Comparison of ENCODE assay signal across 7 mouse cellular contexts in the genomic region with DNA sequence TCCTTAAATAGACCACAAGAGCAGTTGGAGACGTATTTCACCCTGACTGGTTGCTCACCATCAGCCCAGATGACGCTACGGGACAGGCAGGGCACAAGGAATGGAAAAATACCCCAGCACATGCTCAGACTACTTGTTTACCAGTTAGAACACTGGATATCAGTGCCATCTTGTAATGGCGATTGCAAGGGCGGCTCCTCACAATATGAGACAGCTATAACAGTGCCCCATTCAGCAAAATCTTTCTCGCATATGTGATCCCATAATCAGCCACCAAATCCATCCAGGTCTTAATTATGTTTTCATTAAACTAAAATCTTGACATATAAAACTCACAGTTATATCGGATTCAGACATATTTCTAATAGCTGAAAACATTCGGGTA.
DNase-seq lines count a peak whose midpoint lies in the region; TF ChIP-seq lines count a peak whose summit lies in the region.
"Not testable (repeated sequence)": the region's sequence is repeated elsewhere in the genome, so short reads cannot be mapped to it uniquely, and the experiment has no call there.

No protein-coding gene starts in this region.

- H3K4me3 ChIP-seq in MEL (ENCODE audit: control insufficient read depth in 1 of 2, insufficient read depth in 1 of 2, low read depth in 2 of 2, low read length in 2 of 2) = peak overlapping the region; percentile 51 to 68
- H3K4me3 ChIP-seq in megakaryocyte, embryonic 14.5 days (replicated peaks) = peak overlapping the region; percentile 62

- H3K27ac ChIP-seq in MEL (ENCODE audit: control insufficient read depth, low read depth, low read length) = peak overlapping the region; percentile 91

- TF ChIP-seq EP300 in MEL (IDR thresholded peaks at IDR 0.05; ENCODE audit: low read depth in 1 of 2, low read length in 2 of 2) = not testable (repeated sequence)

- H3K4me1 ChIP-seq in MEL (ENCODE audit: control insufficient read depth in 1 of 2, insufficient read depth in 2 of 2, low read length in 2 of 2); megakaryocyte, embryonic 14.5 days: not testable (repeated sequence)

- TF ChIP-seq POLR2A in MEL (IDR thresholded peaks at IDR 0.05; ENCODE audit: control insufficient read depth in 1 of 2, insufficient read depth in 1 of 2, low read depth in 1 of 2, low read length in 2 of 2, poor library complexity in 1 of 2) = peak in 1 of 2 experiments; percentile 27; a peak in 1 of 4 replicates

- peak overlapping the region; percentile 73 for H3K9ac ChIP-seq in MEL (ENCODE audit: control insufficient read depth, low read depth, low read length, poor library complexity, severe bottlenecking)

- peaks cover 2 to 17% of the 10 kb centered on the region in 2 experiments for H3K36me3 ChIP-seq in MEL (ENCODE audit: control insufficient read depth in 1 of 2, insufficient read depth in 2 of 2, low read length in 2 of 2)
- H3K36me3 ChIP-seq in megakaryocyte, embryonic 14.5 days (replicated peaks; ENCODE audit: low read length) = not testable (repeated sequence)

- TF ChIP-seq CTCF in MEL (IDR thresholded peaks at IDR 0.05 in 2 of 3, conservative IDR thresholded peaks at IDR 0.05 in 1 of 3; ENCODE audit: control insufficient read depth in 1 of 3, insufficient read depth in 1 of 3, low read depth in 2 of 3, low read length in 3 of 3, poor library complexity in 1 of 3, severe bottlenecking in 1 of 3) = not testable (repeated sequence)

- DNase-seq in CD4-positive helper T cell, adult 2 months (ENCODE audit: low read depth, low spot score) = peak; percentile 27
- peak; percentile 57 for DNase-seq in MEL (ENCODE audit: low read depth, low spot score)
- DNase-seq in adrenal gland, adult (ENCODE audit: inconsistent age in 2 of 2, low spot score in 1 of 2) = peak; percentile 8 to 27
- DNase-seq in heart, adult 8-10 months (ENCODE audit: low spot score) = peak; percentile 2
- peak; percentile 3 for DNase-seq in ovary, adult 18-20 months (ENCODE audit: low spot score)
- DNase-seq in thymus, postnatal 36 days = peak; percentile 1 to 10

- not testable (repeated sequence) for TF ChIP-seq RAD21 in MEL (IDR thresholded peaks at IDR 0.05; ENCODE audit: low read depth, low read length)

- not testable (repeated sequence) for H3K9me3 ChIP-seq in MEL (replicated peaks; ENCODE audit: insufficient read depth, low read length); megakaryocyte, embryonic 14.5 days

- not testable (repeated sequence) for H3K27me3 ChIP-seq in MEL (ENCODE audit: control insufficient read depth in 1 of 2, insufficient read depth in 2 of 2, low read length in 2 of 2); megakaryocyte, embryonic 14.5 days (replicated peaks)

- H3K79me2 ChIP-seq in MEL (ENCODE audit: control insufficient read depth, insufficient read depth, low read length, poor library complexity) = not testable (repeated sequence)

TF ChIP-seq in MEL, 35 proteins besides CTCF, POLR2A, EP300 and RAD21:
- TF ChIP-seq MAX (IDR thresholded peaks at IDR 0.05; ENCODE audit: low read length) (peak; percentile 43; the same call in 1 of the 2 replicates), GATA1 (IDR thresholded peaks at IDR 0.05; ENCODE audit: low read depth, low read length) (peak; percentile 30; the same call in 1 of the 2 replicates), NRF1 (IDR thresholded peaks at IDR 0.05; ENCODE audit: insufficient read depth, low read depth, low read length, poor library complexity, severe bottlenecking) (peak; percentile 40; the same call in 1 of the 2 replicates)

Comparison
In these comparisons a context has a peak if more than half of its experiments do, and no peak if none do; other contexts are left out.
1. Peak in every context shown above with its lines: DNase-seq, H3K4me3 ChIP-seq and H3K27ac ChIP-seq.
2. DNase-seq: peak in every context shown above with its lines; median percentile 57 in MEL; 27 in CD4-positive helper T cell, adult 2 months; 18 in adrenal gland, adult; 6 in thymus, postnatal 36 days; 3 in ovary, adult 18-20 months; 2 in heart, adult 8-10 months.